27 mouse cellular contexts compared by ENCODE assay signal in the genomic region with DNA sequence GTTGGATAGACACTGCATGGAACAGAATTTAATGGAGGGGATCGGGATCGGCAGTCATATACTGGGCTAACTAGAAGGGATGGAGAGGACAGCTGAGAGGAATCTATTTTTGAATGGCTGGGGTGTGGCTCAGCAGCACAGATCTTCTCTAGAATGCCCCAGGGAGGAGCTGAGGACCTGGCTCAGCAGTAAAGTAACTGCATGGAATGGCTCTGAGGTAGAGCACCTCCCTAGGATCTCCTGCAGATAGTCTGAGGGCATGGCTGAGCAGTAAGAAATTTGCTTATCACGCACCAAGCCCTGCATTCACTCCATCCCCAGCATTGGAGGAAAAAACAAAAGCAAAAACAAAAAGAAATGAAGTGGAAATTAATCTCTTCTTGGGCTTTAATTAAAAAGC.
DNase-seq lines count a peak whose midpoint lies in the region; ATAC-seq and TF ChIP-seq lines count a peak whose summit lies in the region.
"Had no signal": no experiment of that assay in that cellular context is flagged by ENCODE, and none has a peak within 500 bp of the region (broad histone marks: within the 10 kb centered on the region; RNA-seq: fewer than 3 reads in every experiment).

No protein-coding gene starts in this region.

- no peak for TF ChIP-seq CTCF in forebrain, postnatal 0 days (IDR thresholded peaks at IDR 0.05; ENCODE audit: low read depth)

- peaks cover 16% of the 10 kb centered on the region for H3K4me1 ChIP-seq in forebrain, embryonic 10.5 days
- H3K4me1 ChIP-seq in forebrain, postnatal 0 days (ENCODE audit: insufficient read depth): peaks cover 11% of the 10 kb centered on the region
- H3K4me1 ChIP-seq in heart, embryonic 10.5 days: no peaks in the 10 kb centered on the region; the same call in 1 of the 2 replicates
- peaks cover 17% of the 10 kb centered on the region for H3K4me1 ChIP-seq in liver, embryonic 13.5 days (replicated peaks)
- no peaks in the 10 kb centered on the region for H3K4me1 ChIP-seq in liver, embryonic 11.5 days (replicated peaks; ENCODE audit: control insufficient read depth, insufficient read depth, low read length)
- H3K4me1 ChIP-seq in midbrain, embryonic 10.5 days: peaks cover 16% of the 10 kb centered on the region
- peaks cover 5% of the 10 kb centered on the region for H3K4me1 ChIP-seq in midbrain, embryonic 16.5 days (ENCODE audit: control insufficient read depth, insufficient read depth, low read length)
- H3K4me1 ChIP-seq: embryonic facial prominence, embryonic 13.5 days; embryonic facial prominence, embryonic 15.5 days had no signal

- peak; percentile 10 for DNase-seq in forebrain, embryonic 10.5 days (ENCODE audit: extremely low spot score, low spot score)
- no peak for DNase-seq in forebrain, postnatal 0 days
- peak; percentile 50 for DNase-seq in heart, adult 11 months
- no peak for DNase-seq in heart, embryonic 10.5 days (ENCODE audit: low spot score)
- no peak for DNase-seq in liver, embryonic 13.5 days
- no peak for DNase-seq in liver, embryonic 11.5 days (ENCODE audit: low spot score)
- DNase-seq in midbrain, embryonic 10.5 days (ENCODE audit: low spot score): peak; percentile 9
- DNase-seq: adrenal gland, adult 8-10 months; adrenal gland, postnatal 14 days; adrenal gland, postnatal 36 days; B cell, adult 2 months; cerebellum, adult 11-12 months; cerebellum, adult 2 months; cerebellum, adult 9-10 months; cerebellum, postnatal 10 days; cerebellum, postnatal 25 days had no signal

- H3K27ac ChIP-seq in forebrain, embryonic 10.5 days: no peak overlapping the region
- no peak overlapping the region for H3K27ac ChIP-seq in forebrain, postnatal 0 days (ENCODE audit: low read depth, low read length)
- H3K27ac ChIP-seq in heart, embryonic 10.5 days: no peak overlapping the region
- no peak overlapping the region for H3K27ac ChIP-seq in liver, embryonic 13.5 days
- H3K27ac ChIP-seq in liver, embryonic 11.5 days (ENCODE audit: low read depth, low read length): no peak overlapping the region
- no peak overlapping the region for H3K27ac ChIP-seq in midbrain, embryonic 10.5 days (replicated peaks)
- H3K27ac ChIP-seq in midbrain, embryonic 16.5 days (ENCODE audit: low read length): no peak overlapping the region
- H3K27ac ChIP-seq: embryonic facial prominence, embryonic 13.5 days; embryonic facial prominence, embryonic 15.5 days; forebrain, embryonic 12.5 days; forebrain, embryonic 15.5 days had no signal

- peaks cover 3% of the 10 kb centered on the region; the same call in 1 of the 2 replicates for H3K9me3 ChIP-seq in forebrain, embryonic 10.5 days
- H3K9me3 ChIP-seq in forebrain, postnatal 0 days (ENCODE audit: low read length): no peaks in the 10 kb centered on the region
- H3K9me3 ChIP-seq in heart, embryonic 10.5 days: no peaks in the 10 kb centered on the region
- no peaks in the 10 kb centered on the region for H3K9me3 ChIP-seq in liver, embryonic 13.5 days (replicated peaks)
- H3K9me3 ChIP-seq in liver, embryonic 11.5 days (ENCODE audit: control insufficient read depth, low read length): no peaks in the 10 kb centered on the region
- no peaks in the 10 kb centered on the region for H3K9me3 ChIP-seq in midbrain, embryonic 10.5 days (replicated peaks)
- H3K9me3 ChIP-seq in midbrain, embryonic 16.5 days (replicated peaks; ENCODE audit: control insufficient read depth, low read length, poor library complexity, severe bottlenecking): no peaks in the 10 kb centered on the region
- H3K9me3 ChIP-seq: embryonic facial prominence, embryonic 13.5 days; embryonic facial prominence, embryonic 15.5 days; forebrain, embryonic 12.5 days; forebrain, embryonic 15.5 days had no signal

- no peak overlapping the region for H3K4me2 ChIP-seq in forebrain, postnatal 0 days (ENCODE audit: low read depth)
- H3K4me2 ChIP-seq in liver, embryonic 13.5 days: no peak overlapping the region
- H3K4me2 ChIP-seq in liver, embryonic 11.5 days: no peak overlapping the region
- no peak overlapping the region for H3K4me2 ChIP-seq in midbrain, embryonic 16.5 days (ENCODE audit: low read length)
- H3K4me2 ChIP-seq: embryonic facial prominence, embryonic 13.5 days; embryonic facial prominence, embryonic 15.5 days; forebrain, embryonic 12.5 days; forebrain, embryonic 15.5 days had no signal

- WGBS in forebrain, embryonic 10.5 days: 89% methylated on average over 3 of the region's 3 CpGs
- WGBS in forebrain, postnatal 0 days: 93% methylated on average over 3 of the region's 3 CpGs
- 90% methylated on average over 3 of the region's 3 CpGs for WGBS in heart, embryonic 10.5 days
- WGBS in liver, embryonic 13.5 days (ENCODE audit: insufficient replicate concordance): 78% methylated on average over 3 of the region's 3 CpGs
- WGBS in liver, embryonic 11.5 days: 87% methylated on average over 3 of the region's 3 CpGs
- WGBS in midbrain, embryonic 10.5 days: 91% methylated on average over 3 of the region's 3 CpGs
- WGBS in midbrain, embryonic 16.5 days: 91% methylated on average over 3 of the region's 3 CpGs

- H3K4me3 ChIP-seq in forebrain, embryonic 10.5 days: no peak overlapping the region
- no peak overlapping the region for H3K4me3 ChIP-seq in forebrain, postnatal 0 days (ENCODE audit: low read depth, low read length)
- H3K4me3 ChIP-seq in heart, embryonic 10.5 days: no peak overlapping the region
- no peak overlapping the region for H3K4me3 ChIP-seq in liver, embryonic 13.5 days (replicated peaks)
- H3K4me3 ChIP-seq in liver, embryonic 11.5 days (ENCODE audit: low read depth, low read length): no peak overlapping the region
- H3K4me3 ChIP-seq in midbrain, embryonic 10.5 days: no peak overlapping the region
- H3K4me3 ChIP-seq in midbrain, embryonic 16.5 days (ENCODE audit: low read depth, low read length): no peak overlapping the region
- H3K4me3 ChIP-seq: embryonic facial prominence, embryonic 13.5 days; embryonic facial prominence, embryonic 15.5 days; erythroblast, embryonic 14.5 days; forebrain, embryonic 12.5 days; forebrain, embryonic 15.5 days had no signal

- no peak overlapping the region for H3K9ac ChIP-seq in forebrain, postnatal 0 days
- no peak overlapping the region for H3K9ac ChIP-seq in liver, embryonic 13.5 days
- no peak overlapping the region for H3K9ac ChIP-seq in liver, embryonic 11.5 days (ENCODE audit: low read depth, low read length)
- H3K9ac ChIP-seq in midbrain, embryonic 16.5 days (ENCODE audit: low read depth, low read length): no peak overlapping the region
- H3K9ac ChIP-seq: embryonic facial prominence, embryonic 13.5 days; embryonic facial prominence, embryonic 15.5 days; forebrain, embryonic 12.5 days; forebrain, embryonic 15.5 days had no signal

- no peaks in the 10 kb centered on the region for H3K36me3 ChIP-seq in forebrain, embryonic 10.5 days (replicated peaks)
- H3K36me3 ChIP-seq in forebrain, postnatal 0 days (ENCODE audit: insufficient read depth): no peaks in the 10 kb centered on the region
- no peaks in the 10 kb centered on the region for H3K36me3 ChIP-seq in heart, embryonic 10.5 days
- no peaks in the 10 kb centered on the region for H3K36me3 ChIP-seq in liver, embryonic 13.5 days
- H3K36me3 ChIP-seq in liver, embryonic 11.5 days (ENCODE audit: control insufficient read depth, insufficient read depth, low read length): no peaks in the 10 kb centered on the region
- no peaks in the 10 kb centered on the region for H3K36me3 ChIP-seq in midbrain, embryonic 10.5 days
- no peaks in the 10 kb centered on the region for H3K36me3 ChIP-seq in midbrain, embryonic 16.5 days (ENCODE audit: control insufficient read depth, insufficient read depth, low read length)
- H3K36me3 ChIP-seq: embryonic facial prominence, embryonic 13.5 days; embryonic facial prominence, embryonic 15.5 days; forebrain, embryonic 12.5 days; forebrain, embryonic 15.5 days; G1E had no signal

- no peaks in the 10 kb centered on the region for H3K27me3 ChIP-seq in forebrain, embryonic 10.5 days (ENCODE audit: poor library complexity, severe bottlenecking)
- H3K27me3 ChIP-seq in forebrain, postnatal 0 days (ENCODE audit: insufficient read depth, low read length): no peaks in the 10 kb centered on the region
- no peaks in the 10 kb centered on the region for H3K27me3 ChIP-seq in heart, embryonic 10.5 days (ENCODE audit: insufficient read depth, poor library complexity, severe bottlenecking)
- no peaks in the 10 kb centered on the region for H3K27me3 ChIP-seq in liver, embryonic 13.5 days
- no peaks in the 10 kb centered on the region for H3K27me3 ChIP-seq in liver, embryonic 11.5 days (replicated peaks; ENCODE audit: control insufficient read depth, insufficient read depth, low read length)
- no peaks in the 10 kb centered on the region for H3K27me3 ChIP-seq in midbrain, embryonic 10.5 days (ENCODE audit: low read depth, poor library complexity, severe bottlenecking)
- H3K27me3 ChIP-seq in midbrain, embryonic 16.5 days (ENCODE audit: control insufficient read depth, insufficient read depth, low read depth, low read length): no peaks in the 10 kb centered on the region
- H3K27me3 ChIP-seq: CH12.LX; embryonic facial prominence, embryonic 13.5 days; embryonic facial prominence, embryonic 15.5 days; forebrain, embryonic 12.5 days; forebrain, embryonic 15.5 days; Patski had no signal

- no peak for ATAC-seq in forebrain, postnatal 0 days
- ATAC-seq in liver, embryonic 13.5 days (ENCODE audit: low read depth): peak; percentile 70
- no peak for ATAC-seq in liver, embryonic 11.5 days (replicated peaks; ENCODE audit: low FRiP score)
- ATAC-seq in midbrain, embryonic 16.5 days: no peak
- ATAC-seq: activated CD4-positive, CD25-positive, alpha-beta regulatory T cell, adult 4 months; CD4-positive, CD25-positive, alpha-beta regulatory T cell, adult 4 months; forebrain, embryonic 15.5 days; Patski had no signal

Comparison
In these comparisons a context has a peak if more than half of its experiments do, and no peak if none do; other contexts are left out.
1. DNase-seq: peak in forebrain, embryonic 10.5 days (single experiment), heart, adult 11 months (single experiment) and midbrain, embryonic 10.5 days (single experiment); none in forebrain, postnatal 0 days (single experiment), heart, embryonic 10.5 days (single experiment), liver, embryonic 13.5 days (single experiment) and liver, embryonic 11.5 days (single experiment).